Mouse (Mus musculus): ENCODE results near the gene Arhgef12. TPM values are rescaled to one million over a fixed set of nuclear protein-coding genes. Genes with fewer than 3 reads are reported as not detected.

Arhgef12 gene
- polyA plus RNA-seq, 1 experiment, result 6.9 TPM

- Histone ChIP-seq H3K4me1 (ENCODE audit: control insufficient read depth, insufficient read depth, low read length) (peaks cover 11% of the 10 kb centered on the region), H3K4me3 (ENCODE audit: control insufficient read depth, low read depth, low read length) (peak overlapping the region; percentile 97), H3K36me3 (ENCODE audit: control insufficient read depth, insufficient read depth, low read length) (no peaks in the 10 kb centered on the region), H3K27ac (ENCODE audit: control insufficient read depth, insufficient read depth, low read depth, low read length) (no peak overlapping the region; the same call in 1 of the 2 replicates), H3K27me3 (ENCODE audit: control insufficient read depth, insufficient read depth, low read length) (no peaks in the 10 kb centered on the region)
- TF ChIP-seq CTCF (IDR thresholded peaks at IDR 0.05; ENCODE audit: control insufficient read depth, insufficient read depth, insufficient replicate concordance, low read depth, low read length), result no peak
- no peak for TF ChIP-seq POLR2A (IDR thresholded peaks at IDR 0.05; ENCODE audit: control insufficient read depth, low read depth, low read length)
These were observed 2.5 kb downstream of the Arhgef12 start for GRCm38 (mm10) chr9:43104526-43104872.

GRCm38 (mm10) chr9:43103675-43104299 lies 3.3 kb downstream of the Arhgef12 start:
- Histone ChIP-seq H3K4me3 (ENCODE audit: control insufficient read depth, low read depth, low read length) (no peak overlapping the region), H3K27ac (ENCODE audit: control insufficient read depth, insufficient read depth, low read depth, low read length) (no peak overlapping the region), H3K36me3 (ENCODE audit: control insufficient read depth, insufficient read depth, low read length) (no peaks in the 10 kb centered on the region), H3K4me1 (ENCODE audit: control insufficient read depth, insufficient read depth, low read length) (peaks cover 11% of the 10 kb centered on the region), H3K27me3 (ENCODE audit: control insufficient read depth, insufficient read depth, low read length) (no peaks in the 10 kb centered on the region)
- TF ChIP-seq POLR2A (IDR thresholded peaks at IDR 0.05; ENCODE audit: control insufficient read depth, low read depth, low read length) (no peak), CTCF (IDR thresholded peaks at IDR 0.05; ENCODE audit: control insufficient read depth, insufficient read depth, insufficient replicate concordance, low read depth, low read length) (no peak)

DNA sequence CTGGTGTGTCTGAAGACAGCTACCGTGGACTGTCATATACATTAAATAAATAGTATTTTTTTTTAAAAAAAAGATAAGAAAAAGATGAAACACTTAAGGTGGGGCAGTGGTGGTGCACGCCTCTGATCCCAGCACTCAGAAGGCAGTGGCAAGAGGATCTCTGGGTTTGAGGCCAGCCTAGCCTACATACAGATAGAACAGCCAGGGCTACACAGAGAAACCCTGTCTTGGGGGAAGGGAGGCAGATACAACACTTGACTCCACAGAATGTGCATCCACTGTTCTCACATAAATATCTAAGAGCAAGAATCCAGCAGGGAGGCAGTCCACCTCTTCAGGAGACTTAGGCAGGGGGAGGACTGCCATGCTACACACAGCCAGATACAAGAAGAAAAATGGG lies 4.1 kb downstream of the Arhgef12 start:
- Histone ChIP-seq H3K27me3 (ENCODE audit: control insufficient read depth, insufficient read depth, low read length) (no peaks in the 10 kb centered on the region), H3K36me3 (ENCODE audit: control insufficient read depth, insufficient read depth, low read length) (no peaks in the 10 kb centered on the region), H3K27ac (ENCODE audit: control insufficient read depth, insufficient read depth, low read depth, low read length) (no peak overlapping the region), H3K4me3 (ENCODE audit: control insufficient read depth, low read depth, low read length) (no peak overlapping the region), H3K4me1 (ENCODE audit: control insufficient read depth, insufficient read depth, low read length) (peaks cover 11% of the 10 kb centered on the region)
- no peak for TF ChIP-seq CTCF (IDR thresholded peaks at IDR 0.05; ENCODE audit: control insufficient read depth, insufficient read depth, insufficient replicate concordance, low read depth, low read length)

DNA sequence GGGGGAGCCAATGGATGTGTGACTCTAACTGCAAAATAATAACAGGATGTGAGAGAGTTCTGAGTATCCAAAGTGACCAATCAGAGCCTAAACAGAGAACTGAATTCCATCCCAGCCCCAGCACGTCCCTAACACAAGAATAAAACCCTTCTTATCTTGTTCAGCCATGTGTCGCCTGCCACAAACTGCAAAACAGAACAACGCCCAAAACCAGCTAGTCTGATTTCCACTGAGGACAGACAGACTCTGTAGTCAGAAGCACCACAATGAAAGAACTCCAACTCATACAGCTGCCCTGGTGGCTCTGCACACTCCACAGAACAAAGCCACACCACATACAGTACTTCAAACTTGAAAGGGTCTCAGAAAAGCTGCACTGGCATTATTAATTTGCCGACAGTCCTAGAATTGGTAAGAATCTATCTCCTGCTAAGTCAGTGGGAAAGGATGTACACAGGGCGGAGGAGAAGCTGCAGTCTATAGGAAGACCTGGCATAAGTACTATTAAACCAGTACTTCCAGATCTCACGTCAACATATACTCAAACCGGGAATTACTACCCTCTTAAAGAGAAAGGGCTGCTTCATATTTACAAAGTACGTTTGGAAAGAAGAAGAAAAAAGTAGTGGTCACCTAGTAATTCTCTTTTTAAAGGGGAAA lies 5.0 kb downstream of the Arhgef12 start:
- no peak overlapping the region for H3K27ac ChIP-seq (ENCODE audit: control insufficient read depth, insufficient read depth, low read depth, low read length)
- no peak overlapping the region for H3K4me3 ChIP-seq (ENCODE audit: control insufficient read depth, low read depth, low read length)

GRCm38 (mm10) chr9:43098922-43099321 lies 8.1 kb downstream of the Arhgef12 start:
- no peaks in the 10 kb centered on the region for H3K36me3 ChIP-seq (ENCODE audit: control insufficient read depth, insufficient read depth, low read length)
- H3K4me3 ChIP-seq (ENCODE audit: control insufficient read depth, low read depth, low read length), result no peak overlapping the region
- no peaks in the 10 kb centered on the region for H3K27me3 ChIP-seq (ENCODE audit: control insufficient read depth, insufficient read depth, low read length)
- TF ChIP-seq POLR2A (IDR thresholded peaks at IDR 0.05; ENCODE audit: control insufficient read depth, low read depth, low read length) (no peak), CTCF (IDR thresholded peaks at IDR 0.05; ENCODE audit: control insufficient read depth, insufficient read depth, insufficient replicate concordance, low read depth, low read length) (no peak)
- no peaks in the 10 kb centered on the region for H3K4me1 ChIP-seq (ENCODE audit: control insufficient read depth, insufficient read depth, low read length)
- no peak overlapping the region for H3K27ac ChIP-seq (ENCODE audit: control insufficient read depth, insufficient read depth, low read depth, low read length)

More for the DNA sequence above, 5.0 kb downstream of the Arhgef12 start:
- no peak for TF ChIP-seq CTCF (IDR thresholded peaks at IDR 0.05; ENCODE audit: control insufficient read depth, insufficient read depth, insufficient replicate concordance, low read depth, low read length)
- no peak for TF ChIP-seq POLR2A (IDR thresholded peaks at IDR 0.05; ENCODE audit: control insufficient read depth, low read depth, low read length)
- Histone ChIP-seq H3K27me3 (ENCODE audit: control insufficient read depth, insufficient read depth, low read length) (no peaks in the 10 kb centered on the region), H3K36me3 (ENCODE audit: control insufficient read depth, insufficient read depth, low read length) (no peaks in the 10 kb centered on the region), H3K4me1 (ENCODE audit: control insufficient read depth, insufficient read depth, low read length) (peaks cover 9% of the 10 kb centered on the region)

DNA sequence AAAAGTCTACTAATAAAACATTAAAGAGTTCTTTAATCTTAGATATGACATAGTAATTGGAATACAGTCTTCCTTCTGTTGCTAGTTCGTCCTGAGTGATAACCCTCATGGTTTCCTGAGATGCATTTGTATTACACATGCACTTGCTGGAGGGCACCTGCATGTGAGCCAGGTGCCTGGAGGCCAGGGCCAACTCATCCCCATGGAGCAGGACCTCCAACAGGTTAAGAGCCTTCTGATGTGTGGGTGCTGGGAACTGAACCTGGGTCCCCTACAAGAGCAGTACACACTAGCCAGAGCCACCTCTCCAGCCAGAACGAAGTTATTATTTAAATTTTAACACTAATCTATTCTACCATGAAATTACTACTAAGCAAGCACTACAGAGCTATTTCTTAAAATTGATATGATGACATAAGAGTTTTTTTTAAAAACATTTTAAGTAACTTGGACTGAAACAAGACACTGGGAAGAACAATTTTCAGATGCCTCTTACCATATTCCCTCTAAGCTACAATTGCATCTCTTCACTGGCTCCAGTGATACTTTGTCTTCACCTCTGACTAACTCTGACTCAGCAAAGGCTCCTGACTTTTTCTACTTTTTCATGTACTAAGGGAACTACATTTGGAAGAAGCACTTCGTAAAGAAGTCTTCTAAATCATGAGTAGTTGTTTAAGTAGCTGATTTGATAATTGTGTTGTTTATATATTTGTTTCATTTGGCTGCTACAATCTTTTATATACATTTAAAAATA lies 9.1 kb downstream of the Arhgef12 start:
- Histone ChIP-seq H3K27me3 (ENCODE audit: control insufficient read depth, insufficient read depth, low read length) (no peaks in the 10 kb centered on the region), H3K4me3 (ENCODE audit: control insufficient read depth, low read depth, low read length) (no peak overlapping the region), H3K27ac (ENCODE audit: control insufficient read depth, insufficient read depth, low read depth, low read length) (no peak overlapping the region), H3K4me1 (ENCODE audit: control insufficient read depth, insufficient read depth, low read length) (no peaks in the 10 kb centered on the region), H3K36me3 (ENCODE audit: control insufficient read depth, insufficient read depth, low read length) (no peaks in the 10 kb centered on the region)
- no peak for TF ChIP-seq POLR2A (IDR thresholded peaks at IDR 0.05; ENCODE audit: control insufficient read depth, low read depth, low read length)
- TF ChIP-seq CTCF (IDR thresholded peaks at IDR 0.05; ENCODE audit: control insufficient read depth, insufficient read depth, insufficient replicate concordance, low read depth, low read length), result no peak

DNA sequence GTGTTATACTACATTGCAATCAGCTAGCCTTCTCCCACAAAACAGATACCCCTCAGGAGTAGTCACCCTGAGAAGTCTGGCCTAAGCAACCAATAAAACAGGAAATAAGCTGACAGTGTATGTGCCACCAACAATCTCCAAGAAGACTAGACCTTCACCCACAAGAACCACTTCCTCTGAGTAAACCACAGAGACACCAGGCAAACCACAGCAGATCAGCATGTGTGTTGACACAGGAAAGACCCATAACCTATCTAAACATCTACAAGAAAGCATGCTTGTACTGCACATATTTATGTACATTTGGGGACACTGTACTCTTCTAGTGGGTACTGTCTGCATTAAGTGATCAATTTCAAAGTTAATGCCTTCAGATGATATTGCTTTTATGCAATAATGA lies 10.7 kb downstream of the Arhgef12 start:
- Histone ChIP-seq H3K27me3 (ENCODE audit: control insufficient read depth, insufficient read depth, low read length) (no peaks in the 10 kb centered on the region), H3K4me3 (ENCODE audit: control insufficient read depth, low read depth, low read length) (no peak overlapping the region), H3K36me3 (ENCODE audit: control insufficient read depth, insufficient read depth, low read length) (no peaks in the 10 kb centered on the region), H3K4me1 (ENCODE audit: control insufficient read depth, insufficient read depth, low read length) (no peaks in the 10 kb centered on the region), H3K27ac (ENCODE audit: control insufficient read depth, insufficient read depth, low read depth, low read length) (no peak overlapping the region)
- TF ChIP-seq CTCF (IDR thresholded peaks at IDR 0.05; ENCODE audit: control insufficient read depth, insufficient read depth, insufficient replicate concordance, low read depth, low read length), result no peak
- no peak for TF ChIP-seq POLR2A (IDR thresholded peaks at IDR 0.05; ENCODE audit: control insufficient read depth, low read depth, low read length)
